Mouse (Mus musculus) megakaryocyte progenitor cell, adult 5-6 weeks (primary cell): ENCODE measurements at regions not wholly inside any gene's neighbourhood (a gene's known extent, or its start where the extent isn't known, plus 50 kb on each side); places are given as distances from the start of the nearest gene placed in this dataset.

Source experiments
- ATAC-seq: replicated peaks from 2 replicates; pipeline ENCODE4 v1.8.0; 2016; ENCODE audit warnings: mild to moderate bottlenecking, moderate TSS enrichment, inconsistent platforms; ENCODE audit not compliant: poor library complexity

DNA sequence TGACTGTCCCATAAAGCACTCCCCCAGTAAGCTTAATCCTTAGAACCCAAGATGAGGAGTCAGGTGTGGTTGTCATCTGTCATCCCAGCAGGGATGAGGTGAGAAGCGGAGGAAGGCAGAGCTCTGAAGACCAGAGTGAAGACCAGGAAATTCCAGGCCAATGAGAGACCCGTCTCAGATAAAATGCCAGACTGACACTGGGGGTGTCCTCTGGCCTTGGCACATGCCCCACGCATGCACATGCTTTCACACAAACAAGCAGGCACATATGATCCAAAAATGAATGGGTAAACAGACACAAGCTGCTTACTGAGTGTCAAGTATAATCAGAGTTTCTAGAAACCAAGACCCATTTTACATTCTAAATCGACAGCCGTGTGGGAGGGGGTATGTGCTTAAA lies 75.3 kb upstream of the Ercc4 start:
- no peak for ATAC-seq

DNA sequence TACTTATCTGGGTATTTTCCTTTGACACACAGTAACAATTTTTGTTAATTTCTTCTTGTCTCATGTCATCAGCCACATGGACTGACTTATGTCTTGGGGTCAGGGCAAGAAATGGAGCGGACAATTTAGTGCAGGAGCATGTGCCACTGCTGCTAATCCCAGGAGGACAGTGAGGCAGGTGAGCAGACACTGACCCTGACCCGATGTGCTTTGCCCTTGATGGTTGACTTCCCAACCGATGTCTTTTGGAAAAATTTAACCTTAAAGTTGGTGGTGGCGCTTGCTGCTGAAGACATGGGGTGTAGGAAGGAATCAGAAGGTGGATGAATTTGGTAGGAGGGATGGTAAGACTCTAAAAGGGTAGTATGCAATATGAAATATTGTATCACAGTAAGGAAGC lies 72.9 kb upstream of the Ercc4 start:
- ATAC-seq = no peak

DNA sequence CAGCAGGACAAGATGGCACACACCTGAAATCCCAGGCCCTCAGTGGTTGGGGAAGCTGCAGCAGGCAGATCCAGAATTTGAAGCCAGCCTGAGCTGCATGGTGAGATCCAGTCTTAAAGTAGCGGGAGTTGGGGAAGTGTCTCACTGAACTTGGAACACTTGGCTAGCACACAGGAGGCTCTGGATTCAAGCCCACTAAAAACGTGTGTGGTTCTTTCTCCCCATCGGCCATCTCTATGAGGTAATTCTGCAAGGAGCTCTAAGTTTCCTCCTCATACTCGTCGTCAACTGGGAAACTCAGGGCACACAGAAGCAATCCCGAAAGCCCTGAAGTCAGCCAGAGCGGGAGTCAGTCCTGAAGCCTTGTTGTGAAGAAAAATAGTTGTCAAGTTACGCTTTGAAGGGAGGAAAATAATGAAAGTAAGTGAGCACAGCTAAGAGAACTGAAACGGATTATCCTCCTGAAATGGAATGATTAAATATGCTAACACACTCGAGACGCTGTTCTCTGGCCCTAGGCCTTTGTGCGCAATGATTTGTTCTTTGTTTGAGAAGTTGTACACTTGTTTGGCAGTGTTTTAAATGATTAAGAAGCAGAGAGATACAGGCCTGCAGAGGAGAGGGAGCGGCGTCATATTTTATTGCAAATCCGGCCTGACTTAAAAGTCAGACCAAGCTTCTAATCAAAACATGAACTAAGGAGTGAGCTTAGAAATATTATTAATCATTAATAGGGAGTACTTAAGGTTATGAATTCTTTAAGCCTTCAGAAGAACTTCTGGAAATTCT lies 69.0 kb upstream of the Ercc4 start:
- no peak for ATAC-seq

DNA sequence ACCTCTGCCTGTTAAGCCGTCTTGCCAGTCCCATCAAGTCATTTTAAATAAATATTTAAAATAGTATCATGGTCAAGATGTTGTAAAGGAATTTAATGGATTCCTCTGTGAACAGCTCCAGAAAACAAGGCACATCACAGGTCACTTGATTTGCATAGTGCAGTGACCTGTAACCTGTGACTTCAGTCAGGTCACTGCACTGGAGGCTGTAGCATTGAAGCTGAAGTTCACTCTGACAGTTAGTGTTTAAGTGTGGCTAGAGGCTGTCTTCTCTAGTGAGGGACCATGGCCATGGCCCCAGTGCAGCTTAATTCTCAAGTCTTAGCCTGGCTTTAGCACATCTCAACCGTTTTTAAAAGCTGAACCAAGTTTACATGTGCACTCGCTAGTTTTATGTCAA lies 68.1 kb upstream of the Ercc4 start:
- no peak for ATAC-seq

DNA sequence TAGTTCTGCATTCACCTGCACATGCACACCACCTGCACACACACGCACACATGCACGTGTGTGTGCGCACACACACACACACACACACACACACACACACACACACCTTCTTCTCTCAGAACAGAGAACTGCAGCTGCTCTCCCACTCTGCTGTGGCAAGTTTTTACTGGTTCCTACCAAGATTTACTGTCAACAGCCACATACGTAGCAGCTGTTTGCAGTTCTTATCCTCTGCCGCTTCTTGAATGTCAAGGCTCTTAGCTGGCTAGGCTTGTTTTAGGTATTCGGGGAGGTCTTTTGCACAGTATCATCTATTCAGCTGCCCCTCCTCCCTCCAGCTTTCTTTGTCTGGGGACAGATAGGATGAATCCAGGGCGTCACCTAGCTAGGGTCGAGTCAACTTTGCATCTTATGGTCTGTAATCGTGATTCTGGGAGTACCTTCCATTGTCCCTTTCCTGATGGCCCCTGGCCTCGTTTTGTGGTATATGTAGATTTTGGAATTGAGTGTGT lies 64.3 kb upstream of the Ercc4 start:
- no peak for ATAC-seq

DNA sequence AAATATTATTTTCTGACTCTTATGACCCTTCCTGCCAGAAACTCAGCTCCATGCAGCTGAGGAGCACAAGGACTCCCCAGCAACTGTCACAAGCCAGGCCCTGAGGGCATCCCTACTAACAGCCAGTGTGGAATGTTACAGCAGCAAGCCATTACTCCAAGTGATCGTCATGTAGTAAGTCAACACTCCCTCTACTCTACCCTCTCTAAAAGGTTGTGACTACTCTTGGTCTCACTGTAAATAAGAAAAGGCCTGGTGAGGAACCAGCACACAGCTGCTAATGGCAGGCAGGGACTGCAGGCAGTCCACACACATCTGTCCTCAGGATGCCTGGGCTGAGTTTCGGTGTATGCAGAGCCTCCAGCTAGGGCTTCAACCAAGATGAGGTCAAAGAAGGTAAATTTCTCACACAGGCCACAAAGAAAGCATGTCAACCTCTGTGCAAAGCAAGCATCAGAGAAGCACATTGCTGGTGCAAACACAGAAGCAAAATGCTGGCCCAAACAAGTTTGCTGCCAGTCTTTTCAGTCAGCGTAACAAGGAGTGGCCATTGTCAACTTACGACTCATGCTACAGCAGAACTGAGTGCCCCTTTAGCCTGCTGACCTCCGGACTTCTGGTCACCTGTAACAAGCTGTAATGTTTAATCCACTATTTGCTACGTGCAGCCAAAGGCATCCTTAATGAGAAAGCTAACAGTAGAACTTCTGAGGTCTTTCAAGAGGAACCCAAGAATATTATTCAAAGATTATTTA lies 62.9 kb upstream of the Ercc4 start:
- ATAC-seq = no peak

DNA sequence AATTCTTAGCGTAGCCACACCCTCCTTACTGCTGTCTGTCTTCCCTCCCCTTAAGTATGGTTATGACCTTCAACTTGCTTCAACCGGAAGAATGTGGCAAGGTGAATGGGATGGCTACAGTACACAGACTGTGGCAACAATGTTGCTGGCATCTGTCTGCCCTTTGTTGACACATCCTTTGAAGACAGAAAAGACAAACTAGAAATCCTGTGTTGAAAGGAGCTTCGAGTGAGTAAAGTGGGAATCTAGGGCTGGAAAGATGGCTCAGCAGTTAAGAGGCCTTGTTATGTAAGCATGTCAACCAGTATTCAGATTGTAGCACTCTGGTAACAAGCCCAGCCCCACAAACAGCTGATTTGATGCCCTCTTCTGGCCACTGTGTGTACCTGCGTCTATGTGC lies 60.2 kb upstream of the Ercc4 start:
- no peak for ATAC-seq

DNA sequence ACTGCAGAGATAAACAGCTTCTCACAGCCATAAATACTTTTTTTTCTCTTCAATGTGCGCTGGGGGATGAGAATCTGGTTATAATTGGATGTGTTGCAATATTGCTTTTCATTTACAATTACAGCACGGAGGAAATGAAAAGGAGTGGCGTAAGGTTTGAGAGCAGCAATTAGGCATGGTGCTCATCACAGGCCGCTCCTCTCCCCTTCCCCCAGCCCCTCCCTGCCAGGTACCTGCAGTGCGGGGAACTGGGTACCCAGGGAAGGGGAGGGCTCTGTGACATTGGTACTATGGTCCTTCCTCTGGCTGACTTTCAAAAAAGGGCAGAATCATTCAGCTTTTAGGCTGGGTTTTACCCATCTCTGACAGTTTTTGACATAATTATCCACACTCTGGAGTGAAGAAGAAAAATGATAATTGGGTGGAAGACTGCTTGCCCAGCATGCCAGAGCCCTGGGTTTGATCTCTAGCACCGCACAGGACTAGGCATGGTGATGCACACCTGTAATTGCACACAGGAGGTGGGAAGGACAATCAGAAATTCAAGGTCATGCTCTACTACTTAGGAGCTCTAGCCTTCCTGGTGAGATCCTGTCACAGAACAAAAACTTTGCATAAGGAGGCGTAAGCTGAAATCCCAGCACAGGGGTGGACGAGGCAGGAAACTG lies 59.1 kb upstream of the Ercc4 start:
- ATAC-seq = no peak

DNA sequence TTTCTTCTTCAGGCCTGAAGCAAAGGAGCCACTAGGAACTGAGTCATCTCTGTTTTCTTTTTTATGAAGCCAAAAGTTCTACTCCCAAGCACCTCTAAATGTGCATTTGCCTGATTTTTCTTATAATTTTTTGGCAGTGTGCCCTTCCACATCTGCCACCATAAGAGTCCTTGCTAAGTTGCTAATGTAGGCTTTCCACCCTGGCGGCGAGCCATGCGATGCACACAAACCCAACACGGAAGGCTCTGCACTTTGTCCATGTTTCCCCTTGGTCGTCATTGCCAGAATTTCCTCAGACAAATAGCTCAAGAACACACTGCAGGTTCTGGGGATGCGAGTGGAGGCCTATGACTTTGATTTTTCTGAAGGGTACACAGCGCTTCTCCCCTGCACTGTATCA lies 54.5 kb upstream of the Ercc4 start:
- ATAC-seq = no peak
